Mouse (Mus musculus) midbrain, embryonic 13.5 days (tissue): Measurements from ENCODE around the gene Fbxl2. TPM values are rescaled to one million over a fixed set of nuclear protein-coding genes. Genes with fewer than 3 reads are reported as not detected.

Source experiments
- ATAC-seq: fragments of 200-750 bp; cut with Nextera tagmentation; 2 replicates; pipeline ENCODE4 v1.8.0; 2017; ENCODE audit warnings: mild to moderate bottlenecking, moderate TSS enrichment, moderate library complexity
- H3K27ac ChIP-seq: fragments of 300-500 bp; sonication (generic); 2 replicates; pipeline ENCODE4 v1.5.1; 2015; ENCODE audit warnings: inconsistent platforms, mild to moderate bottlenecking, moderate library complexity
- H3K27me3 ChIP-seq: fragments of 300-500 bp; sonication (generic); 2 replicates; pipeline ENCODE4 v1.6.1; 2015; ENCODE audit warnings: mild to moderate bottlenecking, inconsistent platforms
- H3K36me3 ChIP-seq: fragments of 300-500 bp; sonication (generic); 2 replicates; pipeline ENCODE4 v1.6.1; 2015; ENCODE audit warnings: mild to moderate bottlenecking, inconsistent platforms
- H3K4me1 ChIP-seq: fragments of 300-500 bp; sonication (generic); replicated peaks from 2 replicates; pipeline ENCODE4 v1.6.1; 2015; ENCODE audit warnings: inconsistent platforms
- H3K4me2 ChIP-seq: fragments of 300-500 bp; sonication (generic); replicated peaks from 2 replicates; pipeline ENCODE4 v1.6.1; 2015; ENCODE audit warnings: moderate library complexity, mild to moderate bottlenecking, inconsistent platforms
- H3K4me3 ChIP-seq: fragments of 300-500 bp; sonication (generic); replicated peaks from 2 replicates; pipeline ENCODE4 v1.5.1; 2015; ENCODE audit warnings: mild to moderate bottlenecking, inconsistent platforms
- H3K9ac ChIP-seq: fragments of 300-500 bp; sonication (generic); replicated peaks from 2 replicates; pipeline ENCODE4 v1.6.1; 2015; ENCODE audit warnings: mild to moderate bottlenecking, inconsistent platforms
- H3K9me3 ChIP-seq: fragments of 300-500 bp; sonication (generic); 2 replicates; pipeline ENCODE4 v1.6.1; 2016; ENCODE audit warnings: mild to moderate bottlenecking, inconsistent platforms
- WGBS: fragments of 180-500 bp; shearing (Covaris S2); methylation state at CpG from one replicate; pipeline ENCODE4 v1.1.7; 2015; 5-methylcytosine and 5-hydroxymethylcytosine counted together
- polyA plus RNA-seq: library from polyadenylated mRNA; unstranded; fragments of >200 nt; fragmentation: Nextera tagmentation; extraction: Ambion mirVana; gene quantifications from 2 replicates; pipeline ENCODE4 v1.2.1, GENCODE M21; 2015

The Fbxl2 gene
- polyA plus RNA-seq, 1 experiment from 2014 or later, result 19.9 TPM

- Histone ChIP-seq H3K36me3 (peaks cover 73% of the 10 kb centered on the region), H3K27me3 (no peaks in the 10 kb centered on the region), H3K4me1 (peaks cover 14% of the 10 kb centered on the region), H3K4me2 (no peak overlapping the region), H3K4me3 (no peak overlapping the region), H3K9me3 (no peaks in the 10 kb centered on the region), H3K27ac (peak overlapping the region; percentile 71), H3K9ac (no peak overlapping the region)
- 60% methylated on average over 16 of the region's 16 CpGs for WGBS
- peak; percentile 79 for ATAC-seq
Measured at GRCm38 (mm10) chr9:113981099-113981880, 64.7 kb downstream of the Fbxl2 start.

DNA sequence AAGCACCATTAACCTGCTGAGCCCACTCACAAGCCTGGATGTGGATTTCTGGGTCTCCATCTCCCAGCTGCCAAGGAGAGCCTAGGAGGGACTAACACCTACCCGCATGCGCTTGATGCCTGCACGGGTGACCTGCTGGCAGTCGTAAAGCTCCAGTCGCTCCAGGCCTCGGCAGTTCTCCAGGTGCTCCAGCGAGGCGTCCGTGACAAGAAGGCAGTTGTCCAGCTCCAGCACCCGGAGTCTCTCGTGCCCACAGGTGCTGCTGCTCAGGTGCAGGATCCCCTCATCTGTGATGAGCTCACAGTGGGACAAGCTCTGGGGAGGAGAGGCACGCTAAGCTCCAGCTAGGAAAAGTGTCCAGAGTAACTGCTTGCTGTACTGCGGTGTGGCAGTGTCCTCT, 66.6 kb downstream of the Fbxl2 start:
- no peaks in the 10 kb centered on the region for H3K9me3 ChIP-seq
- H3K27me3 ChIP-seq, result no peaks in the 10 kb centered on the region
- WGBS, result 94% methylated on average over 13 of the region's 13 CpGs
- no peak for ATAC-seq
- H3K4me3 ChIP-seq, result no peak overlapping the region
- H3K4me1 ChIP-seq, result peaks cover 14% of the 10 kb centered on the region
- H3K27ac ChIP-seq, result no peak overlapping the region
- H3K36me3 ChIP-seq, result peaks cover 76% of the 10 kb centered on the region
- no peak overlapping the region for H3K4me2 ChIP-seq
- no peak overlapping the region for H3K9ac ChIP-seq

DNA sequence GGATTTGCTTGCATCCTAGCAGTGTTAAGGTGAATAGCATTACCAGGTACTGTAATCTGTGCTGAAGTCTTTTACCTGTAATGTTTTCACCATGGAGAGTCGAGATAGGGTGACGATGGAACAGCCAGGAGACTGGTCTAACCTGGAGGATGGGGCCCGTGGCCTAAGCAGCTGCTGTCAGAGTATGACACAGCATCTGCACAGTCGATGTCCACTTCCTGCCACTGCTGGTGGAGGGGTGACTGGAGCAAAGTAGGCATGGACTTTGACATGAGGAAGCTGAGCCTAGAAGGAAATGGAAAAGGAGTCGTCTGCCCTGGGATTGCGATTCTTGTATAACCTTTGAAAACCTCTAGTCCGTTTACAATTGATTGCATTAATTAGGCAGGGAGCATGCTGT, 67.3 kb downstream of the Fbxl2 start:
- no peak overlapping the region for H3K9ac ChIP-seq
- H3K4me1 ChIP-seq, result peaks cover 14% of the 10 kb centered on the region
- H3K4me3 ChIP-seq, result no peak overlapping the region
- no peak for ATAC-seq
- 89% methylated on average over 7 of the region's 7 CpGs for WGBS
- H3K27me3 ChIP-seq, result no peaks in the 10 kb centered on the region
- no peak overlapping the region for H3K4me2 ChIP-seq
- H3K27ac ChIP-seq, result no peak overlapping the region
- peaks cover 76% of the 10 kb centered on the region for H3K36me3 ChIP-seq
- no peaks in the 10 kb centered on the region for H3K9me3 ChIP-seq

DNA sequence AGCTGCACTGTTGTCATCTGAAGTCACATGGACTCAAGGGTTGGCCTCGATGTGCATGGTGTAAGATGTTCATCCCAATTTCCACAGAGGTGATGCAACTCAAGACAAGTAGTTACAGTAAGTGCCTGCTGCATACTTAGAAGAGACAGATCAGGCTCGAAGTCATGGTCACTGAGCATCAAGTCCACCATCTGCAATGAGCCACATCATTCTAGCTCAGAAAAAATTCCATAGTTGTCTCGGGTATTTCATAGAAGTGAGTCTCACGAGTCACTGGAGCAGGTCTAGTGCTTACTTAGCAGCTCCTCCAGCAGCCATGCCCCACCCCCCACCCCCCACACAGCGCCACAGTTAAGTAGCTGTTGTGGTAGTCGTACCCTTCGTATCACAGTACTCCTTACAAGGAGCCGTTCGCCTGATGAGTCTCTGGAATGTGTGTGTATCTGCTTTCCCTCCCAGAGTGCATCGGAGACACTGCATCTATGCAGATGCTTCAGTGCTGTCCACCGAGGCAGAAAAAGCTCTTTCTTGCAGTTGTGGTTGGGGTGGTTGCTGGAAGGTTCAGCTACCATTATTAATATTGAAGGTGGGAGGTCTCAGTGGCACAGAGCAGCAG, 68.7 kb downstream of the Fbxl2 start:
- H3K27ac ChIP-seq, result no peak overlapping the region
- WGBS, result 87% methylated on average over 11 of the region's 11 CpGs
- H3K27me3 ChIP-seq, result no peaks in the 10 kb centered on the region
- no peak overlapping the region for H3K4me3 ChIP-seq
- peaks cover 77% of the 10 kb centered on the region for H3K36me3 ChIP-seq
- no peak overlapping the region for H3K4me2 ChIP-seq
- peaks cover 14% of the 10 kb centered on the region for H3K4me1 ChIP-seq
- ATAC-seq, result no peak
- H3K9ac ChIP-seq, result no peak overlapping the region
- no peaks in the 10 kb centered on the region for H3K9me3 ChIP-seq

DNA sequence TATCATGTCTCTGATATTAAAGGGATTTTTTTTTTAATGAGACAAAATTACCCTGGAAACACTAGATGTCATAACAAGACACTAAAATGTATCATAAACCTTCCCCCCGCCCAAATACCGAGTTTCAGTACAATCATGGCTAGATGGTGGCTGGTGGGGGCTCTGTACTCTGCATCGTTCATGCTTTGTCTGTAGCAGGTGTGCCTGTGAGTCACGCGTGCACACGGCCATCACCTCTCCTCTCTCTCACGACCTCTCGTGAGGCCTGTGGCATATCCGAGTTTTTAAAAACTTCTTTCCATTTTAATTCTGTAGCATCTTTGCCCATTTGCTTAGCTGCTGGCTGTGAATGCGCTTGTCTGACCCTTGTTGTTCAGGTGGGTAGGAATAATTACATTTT, 69.7 kb downstream of the Fbxl2 start:
- H3K36me3 ChIP-seq, result peaks cover 78% of the 10 kb centered on the region

GRCm38 (mm10) chr9:113975442-113975841, 70.5 kb downstream of the Fbxl2 start:
- Histone ChIP-seq H3K4me3 (no peak overlapping the region), H3K27me3 (no peaks in the 10 kb centered on the region), H3K9ac (no peak overlapping the region), H3K4me1 (no peaks in the 10 kb centered on the region), H3K4me2 (no peak overlapping the region), H3K9me3 (no peaks in the 10 kb centered on the region), H3K27ac (no peak overlapping the region), H3K36me3 (peaks cover 85% of the 10 kb centered on the region)
- WGBS, result 85% methylated on average over 7 of the region's 7 CpGs
- no peak for ATAC-seq

More for the DNA sequence above, 69.7 kb downstream of the Fbxl2 start:
- Histone ChIP-seq H3K4me2 (no peak overlapping the region), H3K4me3 (no peak overlapping the region), H3K4me1 (peaks cover 5% of the 10 kb centered on the region), H3K27ac (no peak overlapping the region), H3K27me3 (no peaks in the 10 kb centered on the region), H3K9ac (no peak overlapping the region), H3K9me3 (no peaks in the 10 kb centered on the region)
- ATAC-seq, result no peak
- 91% methylated on average over 10 of the region's 10 CpGs for WGBS

DNA sequence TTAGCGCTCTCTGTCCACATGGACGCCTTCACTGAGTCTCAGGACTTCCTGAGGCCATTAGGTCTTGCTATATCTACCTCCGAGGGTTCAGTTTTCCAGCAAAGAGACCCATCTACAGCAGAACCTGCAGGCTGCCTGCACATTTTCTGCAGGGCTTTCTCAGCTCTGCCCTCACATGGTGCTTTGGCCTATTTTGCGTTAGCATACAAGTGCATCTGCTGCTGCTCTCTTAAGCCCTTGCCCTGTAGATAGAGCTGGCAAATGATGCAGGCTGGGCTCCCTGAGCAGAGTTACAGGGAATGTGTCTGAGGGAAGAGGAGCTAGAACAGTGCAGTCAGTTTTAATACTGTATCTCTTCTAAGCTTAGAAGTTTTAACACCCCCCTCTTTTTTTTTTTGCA, 71.0 kb downstream of the Fbxl2 start:
- 91% methylated on average over 4 of the region's 4 CpGs for WGBS
- no peak overlapping the region for H3K9ac ChIP-seq
- H3K27me3 ChIP-seq, result no peaks in the 10 kb centered on the region
- no peak overlapping the region for H3K27ac ChIP-seq
- H3K36me3 ChIP-seq, result peaks cover 87% of the 10 kb centered on the region
- no peaks in the 10 kb centered on the region for H3K9me3 ChIP-seq
- no peak for ATAC-seq
- no peaks in the 10 kb centered on the region for H3K4me1 ChIP-seq
- no peak overlapping the region for H3K4me3 ChIP-seq
- no peak overlapping the region for H3K4me2 ChIP-seq

GRCm38 (mm10) chr9:113973857-113974256, 72.1 kb downstream of the Fbxl2 start:
- WGBS, result 68% methylated on average over 4 of the region's 4 CpGs
- H3K36me3 ChIP-seq, result peaks cover 87% of the 10 kb centered on the region
- H3K9ac ChIP-seq, result no peak overlapping the region
- H3K27ac ChIP-seq, result no peak overlapping the region
- no peaks in the 10 kb centered on the region for H3K27me3 ChIP-seq
- no peak for ATAC-seq
- no peaks in the 10 kb centered on the region for H3K4me1 ChIP-seq
- H3K4me2 ChIP-seq, result no peak overlapping the region
- H3K9me3 ChIP-seq, result no peaks in the 10 kb centered on the region
- no peak overlapping the region for H3K4me3 ChIP-seq

GRCm38 (mm10) chr9:113971615-113972014, 74.4 kb downstream of the Fbxl2 start:
- Histone ChIP-seq H3K9ac (no peak overlapping the region), H3K27me3 (no peaks in the 10 kb centered on the region), H3K36me3 (peaks cover 89% of the 10 kb centered on the region), H3K4me3 (no peak overlapping the region), H3K4me1 (no peaks in the 10 kb centered on the region), H3K4me2 (no peak overlapping the region), H3K27ac (no peak overlapping the region), H3K9me3 (no peaks in the 10 kb centered on the region)
- ATAC-seq, result no peak
- WGBS, result 81% methylated on average over 8 of the region's 8 CpGs

GRCm38 (mm10) chr9:113970041-113970440, 76.0 kb downstream of the Fbxl2 start:
- Histone ChIP-seq H3K9me3 (no peaks in the 10 kb centered on the region), H3K4me1 (no peaks in the 10 kb centered on the region), H3K36me3 (peaks cover 85% of the 10 kb centered on the region), H3K4me3 (no peak overlapping the region), H3K27me3 (no peaks in the 10 kb centered on the region), H3K9ac (no peak overlapping the region), H3K27ac (no peak overlapping the region), H3K4me2 (no peak overlapping the region)
- 92% methylated on average over 14 of the region's 14 CpGs for WGBS
- ATAC-seq, result no peak

DNA sequence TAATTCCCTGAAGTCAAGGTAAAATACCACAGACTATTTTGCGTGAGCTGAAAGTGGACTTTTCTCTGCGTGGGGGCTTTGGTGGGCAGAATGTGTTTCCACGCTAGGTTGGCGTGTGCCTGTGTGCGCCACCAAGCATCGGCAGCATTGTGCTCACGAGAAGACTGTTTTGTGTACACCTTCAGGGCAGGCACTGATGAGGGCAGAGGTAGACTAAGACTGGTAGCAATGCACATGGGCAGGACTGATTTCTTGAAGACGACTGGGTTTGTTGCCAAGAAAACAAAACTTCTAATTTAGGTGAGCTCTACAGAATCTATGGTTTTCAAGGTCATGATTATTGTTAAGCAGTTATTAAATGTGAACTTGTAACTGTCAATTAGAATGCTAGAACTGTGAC, 76.6 kb downstream of the Fbxl2 start:
- Histone ChIP-seq H3K27me3 (no peaks in the 10 kb centered on the region), H3K9me3 (no peaks in the 10 kb centered on the region), H3K9ac (no peak overlapping the region), H3K36me3 (peaks cover 85% of the 10 kb centered on the region), H3K4me1 (no peaks in the 10 kb centered on the region), H3K27ac (no peak overlapping the region), H3K4me3 (no peak overlapping the region), H3K4me2 (no peak overlapping the region)
- ATAC-seq, result no peak
- 97% methylated on average over 8 of the region's 8 CpGs for WGBS

GRCm38 (mm10) chr9:113968967-113969366, 77.0 kb downstream of the Fbxl2 start:
- Histone ChIP-seq H3K4me2 (no peak overlapping the region), H3K4me3 (no peak overlapping the region), H3K9ac (no peak overlapping the region), H3K36me3 (peaks cover 85% of the 10 kb centered on the region), H3K9me3 (no peaks in the 10 kb centered on the region), H3K4me1 (no peaks in the 10 kb centered on the region), H3K27me3 (no peaks in the 10 kb centered on the region), H3K27ac (no peak overlapping the region)
- no peak for ATAC-seq
- 91% methylated on average over 7 of the region's 7 CpGs for WGBS
